Mouse (Mus musculus) right cerebral cortex, postnatal 14 days (tissue): ENCODE measurements around the gene Sfrp4.
"Not testable (repeated sequence)": the region's sequence is repeated elsewhere in the genome, so short reads cannot be mapped to it uniquely, and the experiment has no call there.

Experiments used
- DNase-seq: peaks from one replicate; pipeline ENCODE4 v3.0.0; 2022

Sfrp4 gene

GRCm38 (mm10) chr13:19622573-19623227 is at the start of gene Sfrp4:
Gene Sfrp4 (plus strand): TSS chr13:19623104.
- peak; percentile 44 for DNase-seq

- DNase-seq, result not testable (repeated sequence)
Measured at GRCm38 (mm10) chr13:19574723-19575122, 48.2 kb upstream of the Sfrp4 start.

GRCm38 (mm10) chr13:19575947-19576346 is 47.0 kb upstream of the Sfrp4 start:
- DNase-seq, result no peak

GRCm38 (mm10) chr13:19590996-19591759 is 31.7 kb upstream of the Sfrp4 start:
- no peak for DNase-seq

- no peak for DNase-seq
Measured at GRCm38 (mm10) chr13:19595141-19595540, 27.8 kb upstream of the Sfrp4 start.

- no peak for DNase-seq
Measured at GRCm38 (mm10) chr13:19599242-19599641, 23.7 kb upstream of the Sfrp4 start.

- DNase-seq, result no peak
Measured at GRCm38 (mm10) chr13:19602531-19602930, 20.4 kb upstream of the Sfrp4 start.

- DNase-seq, result no peak
Measured at GRCm38 (mm10) chr13:19603719-19604118, 19.2 kb upstream of the Sfrp4 start.

GRCm38 (mm10) chr13:19604916-19605315 is 18.0 kb upstream of the Sfrp4 start:
- no peak for DNase-seq

- DNase-seq, result no peak
Measured at GRCm38 (mm10) chr13:19608120-19608519, 14.8 kb upstream of the Sfrp4 start.

GRCm38 (mm10) chr13:19612348-19612747 is 10.6 kb upstream of the Sfrp4 start:
- DNase-seq, result peak; percentile 18

- DNase-seq, result no peak
Measured at GRCm38 (mm10) chr13:19612963-19613362, 9.9 kb upstream of the Sfrp4 start.

GRCm38 (mm10) chr13:19613426-19613825 is 9.5 kb upstream of the Sfrp4 start:
- no peak for DNase-seq

GRCm38 (mm10) chr13:19614311-19614710 is 8.6 kb upstream of the Sfrp4 start:
- DNase-seq, result no peak

GRCm38 (mm10) chr13:19618081-19618480 is 4.8 kb upstream of the Sfrp4 start:
- DNase-seq, result no peak

GRCm38 (mm10) chr13:19618841-19619215 is 4.1 kb upstream of the Sfrp4 start:
- DNase-seq, result no peak

- DNase-seq, result peak; percentile 72
Measured at GRCm38 (mm10) chr13:19619216-19619927, 3.5 kb upstream of the Sfrp4 start, which contains the start of gene Epdr1. Gene Epdr1 (minus strand): TSS chr13:19619927.

- no peak for DNase-seq
Measured at GRCm38 (mm10) chr13:19623228-19623905, 463 bp downstream of the Sfrp4 start.

GRCm38 (mm10) chr13:19624632-19625320 is 1.9 kb downstream of the Sfrp4 start:
- no peak for DNase-seq

- no peak for DNase-seq
Measured at GRCm38 (mm10) chr13:19626473-19626872, 3.6 kb downstream of the Sfrp4 start.

GRCm38 (mm10) chr13:19630768-19631709 is 8.1 kb downstream of the Sfrp4 start:
- DNase-seq, result no peak
